Mouse (Mus musculus) MN1 (cell line): ENCODE data around the gene Gm32687.
"Not testable (repeated sequence)": the region's sequence is repeated elsewhere in the genome, so short reads cannot be mapped to it uniquely, and the experiment has no call there.

Source experiments
- DNase-seq: peaks from one replicate; pipeline ENCODE4 v3.0.0-alpha.2; 2016; ENCODE audit warnings: low spot score

The Gm32687 gene

DNA sequence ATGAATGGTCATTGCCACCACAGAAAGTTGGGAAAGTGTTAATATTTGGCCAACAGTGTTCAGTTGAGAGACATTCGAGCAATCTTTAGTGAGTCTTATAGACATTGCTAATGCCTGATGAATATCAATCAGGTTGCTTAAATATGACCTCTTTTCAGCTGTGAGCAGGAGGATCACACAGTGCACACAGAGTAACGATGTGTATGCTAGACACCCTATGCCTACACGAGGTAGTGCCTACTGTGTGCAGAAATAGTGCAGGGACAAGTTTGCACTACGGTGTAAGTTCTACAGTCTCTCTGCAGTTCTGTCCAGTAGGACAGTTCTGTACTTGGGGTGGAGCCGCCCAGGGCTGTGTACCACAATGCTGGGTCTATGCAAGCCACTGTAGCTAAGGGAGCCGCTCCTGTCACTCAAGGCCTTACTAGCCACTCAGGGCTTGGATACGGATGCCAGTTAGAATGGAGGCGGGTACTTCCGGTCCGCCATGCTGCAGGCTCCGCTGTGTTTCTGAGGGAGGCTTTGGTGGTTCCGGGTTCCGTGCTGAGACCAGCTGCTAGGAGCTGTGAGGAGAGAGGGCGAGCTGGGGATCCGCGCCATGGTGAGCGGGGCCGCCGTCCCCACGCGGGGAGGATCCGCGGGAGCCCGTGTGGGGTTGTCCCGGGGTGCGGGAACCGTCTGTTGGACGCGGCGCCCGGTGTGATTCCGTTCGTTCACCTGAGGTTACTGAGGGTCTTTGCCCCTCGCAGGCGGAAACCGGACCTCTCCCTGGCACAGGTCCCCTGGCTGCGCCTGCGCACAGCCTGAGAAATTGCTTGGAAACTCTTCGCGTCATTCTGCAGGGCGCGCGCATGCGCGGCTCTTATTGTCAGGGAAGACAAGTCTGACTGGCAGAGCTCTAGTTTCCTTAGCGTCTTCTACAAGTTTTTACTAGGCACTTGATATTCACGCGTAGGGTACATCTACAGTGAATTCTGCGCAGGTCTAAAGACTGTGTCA lies at the start of gene Gm32687:
TSS of gene Gm32687 (plus strand) at position 526 of the 999 bp plus-strand sequence.
- not testable (repeated sequence) for DNase-seq

DNA sequence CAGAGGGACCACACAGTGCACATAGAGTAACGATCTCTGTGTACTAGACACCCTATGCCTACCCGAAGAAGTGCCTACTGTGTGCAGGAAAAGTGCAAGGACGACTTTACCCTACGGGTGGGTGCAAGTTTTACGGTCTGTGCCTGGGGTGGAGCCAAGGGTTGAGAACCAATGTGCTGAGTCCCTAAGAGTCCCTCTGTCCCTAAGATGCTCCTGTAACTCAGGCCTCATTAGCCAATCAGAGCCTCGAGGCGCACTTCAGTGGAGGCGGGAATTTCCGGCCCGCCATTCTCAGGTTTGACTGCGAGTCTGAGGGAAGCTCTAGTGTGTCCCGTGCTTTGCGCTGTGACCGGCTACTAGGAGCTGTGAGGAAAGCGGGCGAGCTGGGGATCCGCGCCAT lies 17.5 kb upstream of the Gm32687 start:
- not testable (repeated sequence) for DNase-seq

DNA sequence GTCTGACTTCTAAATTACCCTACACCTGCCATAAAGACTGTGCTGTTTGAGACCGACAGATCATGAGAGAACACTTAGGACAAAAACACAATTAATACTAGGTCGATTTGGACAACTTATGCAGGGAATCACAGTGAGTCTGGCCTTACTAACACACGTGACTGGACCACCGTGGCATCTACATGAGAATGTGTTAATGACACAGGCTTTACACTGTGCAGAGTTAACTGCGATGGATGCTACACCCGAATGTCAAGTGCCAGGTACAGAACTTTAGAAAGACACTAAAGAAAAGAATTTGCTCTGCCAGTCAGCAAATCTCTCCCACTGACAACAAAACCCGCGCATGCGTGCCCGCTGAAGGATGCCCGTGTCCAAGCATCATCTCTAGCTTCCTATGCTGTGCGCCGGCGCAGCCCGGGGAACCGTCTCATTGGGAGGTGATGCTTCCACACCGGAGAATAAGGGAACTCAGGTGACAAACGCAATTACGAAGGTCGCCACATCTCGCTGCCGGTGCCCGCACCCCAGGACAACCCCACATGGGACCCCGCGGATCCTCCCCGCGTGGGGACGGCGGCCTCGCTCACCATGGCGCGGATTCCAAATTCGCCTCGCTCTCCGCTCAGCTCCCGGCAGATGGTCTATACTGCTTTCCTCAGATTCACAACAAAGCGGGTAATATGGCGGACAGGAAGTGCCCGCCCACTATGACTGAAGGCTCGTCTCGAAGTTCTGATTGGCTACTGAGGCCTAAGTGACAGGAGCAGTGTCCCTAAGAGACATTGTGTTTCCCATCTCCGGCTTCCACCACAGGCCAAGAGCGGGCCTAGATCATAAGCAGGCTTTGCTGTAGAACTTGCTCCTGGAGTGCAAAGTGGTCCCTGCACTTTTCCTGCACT lies 66.4 kb downstream of the Gm32687 start, which contains the start of gene Zfp781:
TSS of gene Zfp781 (minus strand) at position 639 of the 902 bp plus-strand sequence.
- DNase-seq, result not testable (repeated sequence)
